Mouse (Mus musculus) MEL (cell line): ENCODE results near the gene Stap2. TPM values are rescaled to one million over a fixed set of nuclear protein-coding genes. Genes with fewer than 3 reads are reported as not detected.

ENCODE experiments used
- DNase-seq: peaks from one replicate; pipeline ENCODE4 v3.0.0; 2011; ENCODE audit warnings: low read depth, low spot score
- H3K27ac ChIP-seq: 2 replicates; pipeline ENCODE4 v1.5.1; 2012; ENCODE audit warnings: low read depth, mild to moderate bottlenecking, control low read depth, low read length, moderate library complexity; ENCODE audit not compliant: control insufficient read depth
- H3K27me3 ChIP-seq, 2 experiments: fragments of 150-350 bp in 1 of 2; sonication (generic) in 1 of 2; 2 replicates each; pipeline ENCODE4 v1.6.1; 2012; ENCODE audit warnings: low read length in 2 of 2, mild to moderate bottlenecking in 2 of 2, improper control_type of control experiment in 1 of 2, moderate library complexity in 1 of 2; ENCODE audit not compliant: insufficient read depth in 2 of 2, control insufficient read depth in 1 of 2
- H3K36me3 ChIP-seq, 2 experiments: 2 replicates each; pipeline ENCODE4 v1.6.1; 2012 to 2014; ENCODE audit warnings: low read length in 2 of 2, improper control_type of control experiment in 1 of 2, inconsistent platforms in 1 of 2, mild to moderate bottlenecking in 1 of 2; ENCODE audit not compliant: insufficient read depth in 2 of 2, control insufficient read depth in 1 of 2
- H3K4me1 ChIP-seq, 2 experiments: fragments of 150-350 bp in 1 of 2; sonication (generic) in 1 of 2; 2 replicates each; pipeline ENCODE4 v1.6.1; 2012; ENCODE audit warnings: low read length in 2 of 2, improper control_type of control experiment in 1 of 2, mild to moderate bottlenecking in 1 of 2; ENCODE audit not compliant: insufficient read depth in 2 of 2, control insufficient read depth in 1 of 2
- H3K4me3 ChIP-seq, 2 experiments: fragments of 150-350 bp in 1 of 2; sonication (generic) in 1 of 2; 2 replicates each; pipeline ENCODE4 v1.5.1; 2012; ENCODE audit warnings: low read depth in 2 of 2, low read length in 2 of 2, mild to moderate bottlenecking in 2 of 2, moderate library complexity in 2 of 2, control low read depth in 1 of 2, improper control_type of control experiment in 1 of 2; ENCODE audit not compliant: control insufficient read depth in 1 of 2, insufficient read depth in 1 of 2
- H3K79me2 ChIP-seq: 2 replicates; pipeline ENCODE4 v1.6.1; 2012; ENCODE audit warnings: mild to moderate bottlenecking, low read length, moderate library complexity; ENCODE audit not compliant: control insufficient read depth, poor library complexity, insufficient read depth
- H3K9ac ChIP-seq: 2 replicates; pipeline ENCODE4 v1.6.1; 2012; ENCODE audit warnings: low read depth, mild to moderate bottlenecking, control low read depth, low read length, moderate library complexity; ENCODE audit not compliant: control insufficient read depth, poor library complexity, severe bottlenecking
- H3K9me3 ChIP-seq: fragments of 150-350 bp; sonication (generic); replicated peaks from 2 replicates; pipeline ENCODE4 v1.6.1; 2012; ENCODE audit warnings: mild to moderate bottlenecking, low read length, improper control_type of control experiment, moderate library complexity; ENCODE audit not compliant: insufficient read depth
- CHD1 ChIP-seq: IDR thresholded peaks from 2 replicates; pipeline ENCODE4 v1.6.1; 2012; ENCODE audit warnings: low read depth, mild to moderate bottlenecking, inconsistent platforms, low read length, improper control_type of control experiment
- CTCF ChIP-seq, 3 experiments: IDR thresholded peaks in 2 of 3; conservative IDR thresholded peaks in 1 of 3; 2 replicates each; pipeline ENCODE4 v1.5.1; 2011 to 2012; ENCODE audit warnings: low read length in 3 of 3, low read depth in 2 of 3, mild to moderate bottlenecking in 2 of 3, improper control_type of control experiment in 1 of 3, inconsistent platforms in 1 of 3, mixed read lengths in 1 of 3, moderate library complexity in 1 of 3; ENCODE audit not compliant: control insufficient read depth in 1 of 3, insufficient read depth in 1 of 3, poor library complexity in 1 of 3, severe bottlenecking in 1 of 3
- E2F4 ChIP-seq: IDR thresholded peaks from 2 replicates; pipeline ENCODE4 v1.6.1; 2011; ENCODE audit warnings: low read depth, low read length, improper control_type of control experiment, borderline replicate concordance
- EP300 ChIP-seq, 2 experiments: IDR thresholded peaks; 2 replicates each; pipeline ENCODE4 v1.6.1; 2011; ENCODE audit warnings: improper control_type of control experiment in 2 of 2, low read length in 2 of 2, low read depth in 1 of 2, mild to moderate bottlenecking in 1 of 2
- GABPA ChIP-seq: IDR thresholded peaks from 2 replicates; pipeline ENCODE4 v1.6.1; 2012; ENCODE audit warnings: low read depth, mild to moderate bottlenecking, inconsistent platforms, low read length, improper control_type of control experiment, moderate library complexity
- HCFC1 ChIP-seq: IDR thresholded peaks from 2 replicates; pipeline ENCODE4 v1.6.1; 2012; ENCODE audit warnings: low read depth, mild to moderate bottlenecking, inconsistent platforms, low read length, improper control_type of control experiment, moderate library complexity
- MAFK ChIP-seq: IDR thresholded peaks from 2 replicates; pipeline ENCODE4 v1.6.1; 2011; ENCODE audit warnings: low read depth, mild to moderate bottlenecking, low read length, improper control_type of control experiment, borderline replicate concordance
- MAX ChIP-seq: IDR thresholded peaks from 2 replicates; pipeline ENCODE4 v1.6.1; 2011; ENCODE audit warnings: low read length, improper control_type of control experiment
- MAZ ChIP-seq: IDR thresholded peaks from 2 replicates; pipeline ENCODE4 v1.6.1; 2012; ENCODE audit warnings: low read depth, mild to moderate bottlenecking, inconsistent platforms, low read length, improper control_type of control experiment
- MYB ChIP-seq: IDR thresholded peaks from 2 replicates; pipeline ENCODE4 v1.6.1; 2011; ENCODE audit warnings: mild to moderate bottlenecking, low read depth, low read length, improper control_type of control experiment
- NELFE ChIP-seq: IDR thresholded peaks from 2 replicates; pipeline ENCODE4 v1.6.1; 2011; ENCODE audit warnings: low read depth, low read length, improper control_type of control experiment
- NRF1 ChIP-seq: IDR thresholded peaks from 2 replicates; pipeline ENCODE4 v1.6.1; 2014; ENCODE audit warnings: low read depth, mild to moderate bottlenecking, inconsistent platforms, low read length, improper control_type of control experiment, moderate library complexity; ENCODE audit not compliant: poor library complexity, insufficient read depth, severe bottlenecking
- POLR2AphosphoS2 ChIP-seq: IDR thresholded peaks from 2 replicates; pipeline ENCODE4 v1.6.1; 2011; ENCODE audit warnings: low read length, improper control_type of control experiment
- SIN3A ChIP-seq: IDR thresholded peaks from 2 replicates; pipeline ENCODE4 v1.6.1; 2012; ENCODE audit warnings: low read length, improper control_type of control experiment, inconsistent platforms
- SMC3 ChIP-seq: IDR thresholded peaks from 2 replicates; pipeline ENCODE4 v1.6.1; 2011; ENCODE audit warnings: low read depth, low read length, improper control_type of control experiment
- TAL1 ChIP-seq: IDR thresholded peaks from 2 replicates; pipeline ENCODE4 v1.6.1; 2012; ENCODE audit warnings: mild to moderate bottlenecking, inconsistent platforms, low read length, moderate library complexity, mixed read lengths
- USF2 ChIP-seq, 2 experiments: IDR thresholded peaks; 2 replicates each; pipeline ENCODE4 v1.6.1; 2011 to 2012; ENCODE audit warnings: improper control_type of control experiment in 2 of 2, low read length in 2 of 2, borderline replicate concordance in 1 of 2, inconsistent platforms in 1 of 2, low read depth in 1 of 2, mild to moderate bottlenecking in 1 of 2; ENCODE audit not compliant: insufficient read depth in 1 of 2
- ZNF384 ChIP-seq: IDR thresholded peaks from 2 replicates; pipeline ENCODE4 v1.6.1; 2012; ENCODE audit warnings: low read depth, mild to moderate bottlenecking, inconsistent platforms, low read length, improper control_type of control experiment
- polyA plus RNA-seq, 2 experiments: library from polyadenylated mRNA; stranded (reverse) in 1 of 2; unstranded in 1 of 2; fragments of >175 nt in 1 of 2; fragments of >200 nt in 1 of 2; gene quantifications; 2 replicates each; pipeline versions ENCODE4 v1.2.1 to v1.2.4; 2012; ENCODE audit warnings: low replicate concordance in 2 of 2, low read depth in 1 of 2; ENCODE audit not compliant: insufficient read length in 2 of 2, insufficient read depth in 1 of 2, missing spikeins in 1 of 2
- total RNA-seq: library from RNA; depleted of rRNA; stranded (reverse); fragments of 300-350 nt; gene quantifications from 2 replicates; pipeline ENCODE4 v1.2.3, GENCODE M21; 2012

The Stap2 gene
- total and polyA plus RNA-seq, 3 experiments: 0.08 TPM; not detected in 1

- Histone ChIP-seq H3K9ac (no peak overlapping the region), H3K27me3 (no peaks in the 10 kb centered on the region), H3K4me1 (peaks cover 0 to 4% of the 10 kb centered on the region in 2 experiments; a peak in 1 of 4 replicates), H3K36me3 (peaks cover 0 to under 1% of the 10 kb centered on the region in 2 experiments; a peak in 1 of 4 replicates), H3K79me2 (peaks cover 4% of the 10 kb centered on the region), H3K4me3 (no peak overlapping the region), H3K9me3 (no peaks in the 10 kb centered on the region), H3K27ac (no peak overlapping the region)
- no peak for TF ChIP-seq HCFC1
- no peak for TF ChIP-seq NRF1
- TF ChIP-seq USF2 (IDR thresholded peaks at IDR 0.05; ENCODE audit: borderline replicate concordance in 1 of 2, insufficient read depth in 1 of 2, low read depth in 1 of 2, low read length in 2 of 2): no peak
- TF ChIP-seq CTCF (IDR thresholded peaks at IDR 0.05 in 2 of 3, conservative IDR thresholded peaks at IDR 0.05 in 1 of 3; ENCODE audit: control insufficient read depth in 1 of 3, insufficient read depth in 1 of 3, low read depth in 2 of 3, low read length in 3 of 3, poor library complexity in 1 of 3, severe bottlenecking in 1 of 3): peak in 1 of 3 experiments; percentile 16; a peak in 1 of 6 replicates
- no peak for DNase-seq
Observed at GRCm38 (mm10) chr17:55964996-55965395, 40.4 kb downstream of the Stap2 start.

DNA sequence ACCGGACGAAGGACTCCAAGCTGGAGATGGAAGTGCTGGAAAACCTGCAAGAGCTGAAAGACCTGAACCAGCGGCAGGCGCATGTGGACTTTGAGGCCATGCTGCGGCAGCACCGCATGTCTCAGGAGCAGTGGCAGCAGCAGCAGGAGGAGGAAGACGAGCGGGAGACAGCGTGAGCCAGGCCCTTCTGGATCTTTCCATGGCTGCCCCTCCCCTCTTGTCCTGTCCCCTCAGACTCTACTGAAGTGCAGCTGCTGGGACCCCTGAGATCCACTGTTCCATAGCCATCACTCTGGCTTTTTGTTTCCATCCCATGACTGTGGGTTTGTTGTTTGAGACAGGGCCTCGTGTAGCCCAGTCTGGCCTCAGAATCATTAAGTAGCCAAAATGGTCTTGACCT lies 40.9 kb downstream of the Stap2 start:
- H3K9me3 ChIP-seq: no peaks in the 10 kb centered on the region
- H3K27me3 ChIP-seq: no peaks in the 10 kb centered on the region
- H3K27ac ChIP-seq: no peak overlapping the region
- H3K4me3 ChIP-seq: no peak overlapping the region
- no peak for DNase-seq
- no peak for TF ChIP-seq NRF1
- TF ChIP-seq GABPA: no peak
- TF ChIP-seq ZNF384: no peak
- no peak for TF ChIP-seq MAFK
- TF ChIP-seq E2F4: no peak
- TF ChIP-seq TAL1: no peak
- no peak for TF ChIP-seq SIN3A
- H3K9ac ChIP-seq: no peak overlapping the region
- H3K79me2 ChIP-seq: peaks cover 9% of the 10 kb centered on the region
- H3K36me3 ChIP-seq: peaks cover 0 to 5% of the 10 kb centered on the region in 2 experiments; a peak in 2 of 4 replicates
- peaks cover 2 to 9% of the 10 kb centered on the region in 2 experiments; a peak in 1 of 4 replicates for H3K4me1 ChIP-seq

DNA sequence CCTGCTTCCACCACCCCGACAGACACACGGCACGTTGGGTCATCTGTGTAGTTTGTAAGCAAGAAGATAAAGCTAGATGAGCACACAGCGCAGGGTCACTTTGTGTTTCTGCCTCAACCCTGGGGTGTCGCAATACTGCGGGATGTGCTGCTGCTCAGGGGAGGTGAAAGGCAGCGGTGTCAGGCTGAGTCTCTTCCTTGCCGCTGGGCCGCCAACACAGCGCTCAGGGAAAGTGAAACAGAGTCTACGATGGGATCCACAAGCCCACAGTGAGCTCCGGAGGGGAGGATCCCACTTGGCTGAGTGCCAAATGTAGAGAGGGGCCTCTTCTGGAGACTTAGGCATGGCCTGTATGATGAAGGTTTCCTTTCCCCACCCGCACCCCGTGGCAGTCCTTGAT lies 42.2 kb downstream of the Stap2 start:
- Histone ChIP-seq H3K36me3 (peaks cover 0 to 5% of the 10 kb centered on the region in 2 experiments; a peak in 2 of 4 replicates), H3K4me3 (no peak overlapping the region)

More for the DNA sequence above, 42.2 kb downstream of the Stap2 start:
- Histone ChIP-seq H3K79me2 (peaks cover 10% of the 10 kb centered on the region), H3K9me3 (no peaks in the 10 kb centered on the region), H3K27me3 (no peaks in the 10 kb centered on the region)
- TF ChIP-seq CTCF (IDR thresholded peaks at IDR 0.05 in 2 of 3, conservative IDR thresholded peaks at IDR 0.05 in 1 of 3; ENCODE audit: control insufficient read depth in 1 of 3, insufficient read depth in 1 of 3, low read depth in 2 of 3, low read length in 3 of 3, poor library complexity in 1 of 3, severe bottlenecking in 1 of 3) (no peak), MAZ (no peak), CHD1 (no peak), NELFE (no peak), MYB (no peak), MAX (no peak), NRF1 (no peak), SMC3 (no peak), POLR2AphosphoS2 (no peak), EP300 (IDR thresholded peaks at IDR 0.05; ENCODE audit: low read depth in 1 of 2, low read length in 2 of 2) (no peak)
- TF ChIP-seq, all 39 proteins: peak for 0
- peaks cover 2 to 9% of the 10 kb centered on the region in 2 experiments; a peak in 1 of 4 replicates for H3K4me1 ChIP-seq
- DNase-seq: no peak
- no peak overlapping the region for H3K27ac ChIP-seq
- no peak overlapping the region for H3K9ac ChIP-seq
